Mouse (Mus musculus) olfactory bulb, adult 2 months (tissue): Measurements from ENCODE around the gene Dhps.

ENCODE experiments used
- CTCF ChIP-seq: fragments of 200-500 bp; IDR thresholded peaks from 2 replicates; pipeline ENCODE4 v1.5.1; 2012; ENCODE audit warnings: low read depth, mild to moderate bottlenecking, low read length, moderate library complexity; ENCODE audit not compliant: insufficient read depth
- POLR2A ChIP-seq: fragments of 200-500 bp; IDR thresholded peaks from 2 replicates; pipeline ENCODE4 v1.6.1; 2012; ENCODE audit warnings: mild to moderate bottlenecking, low read depth, low read length, moderate library complexity; ENCODE audit not compliant: insufficient read depth

DNA sequence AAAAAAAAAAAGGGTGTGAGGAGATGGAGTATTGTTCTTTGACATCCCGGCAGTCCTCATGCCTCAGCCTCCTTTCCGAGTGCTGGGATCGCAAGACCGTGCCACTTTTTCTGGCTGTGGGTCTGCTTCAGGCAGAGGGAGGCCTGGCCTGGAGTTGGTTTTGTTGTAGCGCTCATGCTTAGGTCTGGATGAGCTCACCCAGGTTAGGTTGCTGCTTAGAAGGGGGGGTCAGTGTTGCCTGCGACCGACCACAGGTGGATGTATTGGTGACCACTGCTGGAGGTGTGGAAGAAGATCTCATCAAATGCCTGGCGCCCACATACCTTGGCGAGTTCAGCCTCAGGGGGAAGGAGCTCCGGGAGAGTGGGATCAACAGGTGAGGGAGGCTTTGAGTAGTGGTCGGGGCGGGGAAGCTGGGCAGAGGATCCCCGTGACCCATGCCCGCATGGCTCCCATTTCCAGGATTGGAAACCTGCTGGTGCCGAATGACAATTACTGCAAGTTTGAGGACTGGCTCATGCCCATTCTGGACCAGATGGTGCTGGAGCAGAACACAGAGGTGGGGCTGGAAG, 1.6 kb downstream of the Dhps start:
- no peak for TF ChIP-seq CTCF
- no peak for TF ChIP-seq POLR2A
